Mouse (Mus musculus): ENCODE data around the gene Cdc6.
"Not testable (repeated sequence)": the region's sequence is repeated elsewhere in the genome, so short reads cannot be mapped to it uniquely, and the experiment has no call there.

Cdc6 gene

DNA sequence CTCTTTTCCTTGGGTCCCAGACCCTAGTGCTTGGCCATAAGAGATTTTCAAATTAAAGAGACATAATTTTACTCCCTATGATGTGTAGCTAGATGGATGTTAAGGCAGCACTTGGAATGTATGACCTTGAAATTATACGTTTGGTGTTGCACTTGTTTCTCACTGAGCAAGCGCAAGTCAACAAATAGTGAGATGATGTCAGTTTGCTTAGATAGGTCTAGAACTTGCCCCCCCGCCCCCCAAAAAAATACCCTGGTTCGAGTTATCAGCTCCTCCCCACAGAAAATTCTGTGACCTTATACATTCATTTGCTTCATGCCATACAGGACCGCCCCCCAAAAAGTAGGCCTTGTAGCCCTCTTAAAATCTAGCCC lies 551 bp upstream of the Cdc6 start:
- in situ Hi-C loops (cut with MboI, MseI), result no loop called here

GRCm38 (mm10) chr11:98909654-98910053 lies 2.1 kb downstream of the Cdc6 start:
- in situ Hi-C loops (cut with MboI, MseI), result no loop called here

DNA sequence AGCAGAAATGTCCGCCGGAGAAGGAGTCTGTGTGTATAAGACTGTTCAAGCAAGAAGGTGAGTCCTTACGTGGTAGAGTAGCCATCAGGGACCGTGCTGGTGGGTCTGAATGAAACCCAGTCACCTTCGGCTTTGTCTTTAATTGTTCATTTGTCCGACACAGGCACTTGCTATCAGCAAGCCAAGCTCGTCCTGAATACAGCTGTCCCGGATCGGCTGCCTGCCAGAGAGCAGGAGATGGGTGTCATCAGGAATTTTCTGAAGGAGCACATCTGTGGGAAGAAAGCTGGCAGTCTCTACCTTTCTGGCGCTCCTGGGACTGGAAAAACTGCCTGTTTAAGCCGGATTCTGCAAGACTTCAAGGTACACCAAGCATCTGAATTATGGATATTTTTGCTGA lies 2.8 kb downstream of the Cdc6 start:
- in situ Hi-C loops (cut with MboI, MseI), result no loop called here

DNA sequence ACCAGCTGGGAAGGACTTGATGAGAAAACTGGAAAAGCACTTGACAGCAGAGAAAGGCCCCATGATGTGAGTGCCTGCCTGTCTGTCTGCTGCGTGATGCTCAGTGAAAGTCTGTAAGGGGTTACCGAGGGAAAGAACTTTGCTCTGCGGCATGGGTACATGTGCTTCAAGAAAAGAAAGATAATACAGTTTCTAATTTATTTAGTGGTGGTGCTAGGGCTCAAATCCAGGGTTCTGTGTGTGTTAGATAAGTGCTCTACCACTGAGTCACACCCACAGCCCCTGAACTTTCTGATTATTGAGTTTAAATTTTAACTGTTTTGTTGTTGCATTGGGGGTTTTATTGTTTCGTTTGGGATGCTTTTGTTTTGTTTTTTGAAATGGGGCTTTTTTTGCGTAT lies 3.9 kb downstream of the Cdc6 start:
- in situ Hi-C loops (cut with MboI, MseI), result no loop called here

- in situ Hi-C loops (cut with MboI, MseI), result no loop called here
Observed at GRCm38 (mm10) chr11:98914196-98914595, 6.6 kb downstream of the Cdc6 start.

DNA sequence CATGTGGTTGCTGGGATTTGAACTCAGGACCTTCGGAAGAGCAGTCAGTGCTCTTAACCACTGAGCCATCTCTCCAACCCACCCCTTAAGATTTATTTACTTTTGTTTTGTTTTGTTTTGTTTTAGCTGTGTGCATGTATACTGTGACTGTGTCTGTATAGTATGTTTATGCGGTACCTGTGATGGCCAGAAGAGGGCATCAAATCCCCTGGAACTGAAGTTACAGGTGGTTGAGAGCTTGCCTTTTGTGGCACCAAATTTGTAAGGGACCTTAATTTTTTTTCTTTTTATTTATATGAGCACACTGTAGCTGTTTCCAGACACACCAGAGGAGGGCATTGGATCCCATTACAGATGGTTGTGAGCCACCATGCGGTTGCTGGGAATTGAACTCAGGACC lies 8.8 kb downstream of the Cdc6 start:
- in situ Hi-C loops (cut with MboI, MseI), result not testable (repeated sequence)

DNA sequence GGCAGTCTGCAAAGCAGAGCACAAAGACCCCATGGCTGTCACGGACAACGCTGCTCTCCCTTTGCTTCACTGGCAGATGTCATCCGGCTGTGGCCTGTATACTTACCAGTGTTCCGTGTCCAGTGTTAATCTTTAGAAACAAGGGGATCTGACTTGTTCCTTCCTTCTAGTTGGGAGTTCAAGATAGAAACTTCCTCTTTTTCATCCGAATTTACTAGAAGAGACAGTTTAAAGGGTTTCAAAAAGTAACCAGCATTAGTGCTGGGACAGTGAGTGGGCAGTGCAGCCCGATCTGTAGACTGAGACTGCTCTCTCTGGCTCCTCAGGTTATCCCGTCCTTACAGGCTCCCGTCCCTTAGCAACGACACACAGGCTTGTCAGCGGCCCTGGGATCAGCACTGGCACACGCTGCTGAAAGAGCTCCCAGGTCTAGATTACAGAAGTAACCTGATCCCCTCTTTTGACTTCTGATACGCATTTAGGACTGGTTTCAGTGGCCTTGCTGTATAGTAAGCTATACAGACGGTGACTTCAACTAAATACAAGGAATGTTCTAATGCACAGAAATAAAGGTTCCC lies 9.9 kb downstream of the Cdc6 start:
- in situ Hi-C loops (cut with MboI, MseI), result no loop called here

DNA sequence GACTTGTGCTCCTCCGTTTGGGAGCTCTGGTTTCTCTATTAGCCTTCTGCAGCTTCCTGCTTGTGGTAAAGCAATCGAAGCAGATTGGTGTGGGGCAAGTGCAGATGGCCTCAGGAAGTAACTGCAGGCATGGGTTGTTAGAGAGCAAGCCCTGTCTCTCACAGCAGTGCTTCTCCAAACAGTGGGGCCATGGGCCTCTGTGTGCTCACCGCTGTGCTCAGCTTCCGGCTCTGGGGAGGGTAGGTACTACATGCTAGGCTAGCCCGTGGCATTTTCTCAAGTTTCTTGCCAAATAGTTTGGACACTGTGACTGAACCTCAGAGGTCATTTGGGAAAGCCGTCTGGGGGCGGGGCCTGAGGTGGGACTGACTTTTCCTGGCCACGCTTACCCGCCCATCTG lies 10.6 kb downstream of the Cdc6 start:
- in situ Hi-C loops (cut with MboI, MseI), result no loop called here

DNA sequence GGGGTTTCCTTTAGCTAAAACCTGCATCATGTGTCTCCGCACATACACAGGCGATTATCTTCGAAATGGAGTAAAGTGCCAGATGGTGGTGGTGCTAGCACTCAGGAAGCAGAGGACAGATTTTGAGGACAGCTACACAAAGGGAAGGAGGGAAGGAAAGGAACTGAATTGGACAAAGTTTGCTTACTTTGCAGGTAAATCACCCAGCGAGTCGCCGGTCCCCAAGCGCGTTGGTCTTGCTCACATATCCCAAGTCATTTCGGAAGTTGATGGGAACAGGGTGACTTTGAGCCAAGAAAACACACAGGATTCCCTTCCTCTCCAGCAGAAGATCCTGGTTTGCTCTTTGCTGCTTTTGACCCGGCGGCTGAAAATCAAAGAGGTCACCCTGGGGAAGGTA lies 11.4 kb downstream of the Cdc6 start:
- in situ Hi-C loops (cut with MboI, MseI), result no loop called here

GRCm38 (mm10) chr11:98921813-98922212 lies 14.2 kb downstream of the Cdc6 start:
- in situ Hi-C loops (cut with MboI, MseI), result not testable (repeated sequence)

DNA sequence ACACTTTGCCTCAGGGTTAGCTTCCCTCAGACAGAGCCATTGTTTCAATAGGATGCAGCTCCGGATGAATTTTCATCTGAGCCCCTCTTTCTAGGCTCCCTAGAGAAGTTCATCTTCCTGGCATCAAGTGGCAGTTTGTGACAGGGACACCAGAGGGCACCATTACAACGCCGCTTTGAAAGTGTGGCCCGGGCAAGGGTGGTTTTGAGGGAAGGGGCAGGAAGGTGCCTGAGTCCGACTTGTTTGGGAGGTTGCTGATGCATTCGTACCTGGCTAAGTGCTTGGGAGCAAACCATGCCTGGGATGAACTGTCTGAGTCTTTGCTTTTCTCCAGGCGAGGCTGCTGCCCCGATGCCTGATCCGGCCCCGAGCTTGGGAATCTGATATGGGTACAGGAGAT lies 14.7 kb downstream of the Cdc6 start:
- in situ Hi-C loops (cut with MboI, MseI), result not testable (repeated sequence)

GRCm38 (mm10) chr11:98922851-98923711 lies 15.5 kb downstream of the Cdc6 start:
- in situ Hi-C loops (cut with MboI, MseI), result not testable (repeated sequence)

DNA sequence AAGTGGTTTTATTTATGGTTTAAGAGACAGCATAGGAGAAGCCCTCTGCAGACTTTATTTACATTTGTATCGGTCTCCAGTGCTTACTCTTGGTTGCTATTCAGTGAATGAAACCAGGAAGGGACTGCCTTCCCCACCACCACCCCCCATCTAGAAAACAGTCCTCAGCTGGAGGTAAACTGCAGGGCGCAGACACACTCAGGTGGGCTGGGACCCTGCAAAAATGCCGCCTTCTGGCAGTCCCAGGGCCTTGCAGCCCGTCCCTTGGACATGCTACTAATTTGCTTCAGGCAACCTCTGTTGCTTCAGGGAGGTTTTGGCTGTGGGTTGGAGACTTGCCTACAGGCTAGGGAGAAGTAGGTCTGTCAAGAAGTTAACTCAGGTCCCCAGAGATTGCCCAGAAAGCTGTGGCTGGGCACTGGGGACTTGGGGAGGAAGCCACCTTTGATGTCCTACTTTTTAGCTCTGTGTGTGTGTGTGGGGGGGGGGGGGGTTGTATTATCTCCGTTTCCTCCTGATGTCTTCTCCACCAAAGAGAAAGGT lies 17.1 kb downstream of the Cdc6 start:
- in situ Hi-C loops (cut with MboI, MseI), result no loop called here

DNA sequence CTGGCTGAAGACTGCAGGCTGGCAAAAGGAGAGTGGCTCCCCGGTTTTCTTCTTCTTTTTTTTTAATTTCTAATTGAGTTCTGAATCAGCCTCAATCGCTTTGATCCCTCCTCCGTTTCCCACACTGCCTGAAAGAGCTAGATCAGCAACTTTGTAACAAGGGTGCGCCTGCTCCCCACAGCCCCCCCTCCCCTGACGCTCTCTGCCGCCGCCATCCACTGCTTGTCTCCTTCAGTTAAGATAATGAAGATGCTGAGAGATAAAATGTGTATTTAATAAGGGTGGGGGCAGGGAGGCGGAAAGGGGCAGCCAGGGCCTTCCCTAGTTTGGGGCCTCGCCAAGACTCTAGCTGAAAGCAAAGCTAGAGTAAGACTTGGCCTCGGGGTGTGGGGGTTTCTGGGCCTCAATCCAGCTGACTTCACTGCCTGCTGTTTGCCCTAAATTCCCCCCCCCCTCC lies 17.7 kb downstream of the Cdc6 start:
- in situ Hi-C loops (cut with MboI, MseI), result no loop called here

GRCm38 (mm10) chr11:98925868-98926311 lies 18.3 kb downstream of the Cdc6 start:
- in situ Hi-C loops (cut with MboI, MseI), result no loop called here

- in situ Hi-C loops (cut with MboI, MseI), result no loop called here
Observed at GRCm38 (mm10) chr11:98926553-98926952, 19.0 kb downstream of the Cdc6 start.

DNA sequence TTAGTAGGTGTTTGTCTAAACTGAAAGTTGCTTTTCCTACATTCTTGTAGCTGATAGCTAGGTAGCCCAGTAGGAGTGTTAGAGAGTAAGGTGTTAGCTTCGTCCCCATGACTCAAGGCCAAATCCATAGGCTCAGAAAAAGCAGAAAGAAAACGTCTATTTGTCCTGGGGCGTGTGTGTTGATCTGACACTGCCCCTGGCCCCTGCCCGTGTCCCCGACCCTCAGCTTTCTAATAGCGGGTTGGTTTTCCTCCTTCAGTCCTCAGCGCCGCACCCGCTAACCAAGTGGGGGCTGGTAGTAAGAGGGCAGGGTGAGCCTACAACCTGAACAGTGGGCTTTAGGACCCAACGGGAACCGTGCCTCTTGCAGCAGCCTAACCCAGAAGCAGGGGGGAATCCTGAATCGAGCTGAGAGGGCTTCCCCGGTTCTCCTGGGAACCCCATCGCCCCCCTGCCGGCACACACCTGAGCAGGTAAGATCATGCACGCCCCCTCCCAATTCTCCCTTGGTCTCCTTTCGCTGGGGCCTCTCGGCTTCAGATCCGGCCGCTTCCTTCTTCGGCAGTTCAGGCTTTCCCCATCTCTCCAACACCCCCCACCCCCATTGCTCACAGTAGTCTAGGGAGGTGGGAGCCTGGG lies 20.0 kb downstream of the Cdc6 start, which contains the start of gene Rara:
TSS of gene Rara (plus strand) at position 381 of the 639 bp plus-strand sequence.
- in situ Hi-C loops (cut with MboI, MseI), result no loop called here

- in situ Hi-C loops (cut with MboI, MseI), result no loop called here
Observed at GRCm38 (mm10) chr11:98928186-98928893, 20.7 kb downstream of the Cdc6 start.

DNA sequence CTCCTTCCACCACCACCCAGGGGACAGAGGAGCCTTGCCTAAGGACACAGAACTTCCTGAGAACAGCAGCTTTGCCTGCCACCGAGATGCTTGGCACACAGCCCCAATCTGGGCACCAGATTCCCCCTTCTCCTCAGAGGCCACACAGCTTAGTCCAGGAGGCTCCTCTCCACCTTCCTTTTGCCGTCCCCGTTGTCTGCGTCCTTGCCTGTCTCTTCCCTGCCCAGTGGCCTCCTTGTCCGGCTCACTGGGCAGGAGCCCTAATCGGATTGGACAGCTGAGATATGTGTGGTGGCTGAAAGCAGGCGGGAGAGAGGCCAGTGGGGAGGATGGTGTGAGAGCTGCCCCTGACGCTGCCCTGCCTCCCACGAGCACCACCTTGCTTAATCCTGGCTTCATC lies 21.9 kb downstream of the Cdc6 start:
- in situ Hi-C loops (cut with MboI, MseI), result no loop called here

DNA sequence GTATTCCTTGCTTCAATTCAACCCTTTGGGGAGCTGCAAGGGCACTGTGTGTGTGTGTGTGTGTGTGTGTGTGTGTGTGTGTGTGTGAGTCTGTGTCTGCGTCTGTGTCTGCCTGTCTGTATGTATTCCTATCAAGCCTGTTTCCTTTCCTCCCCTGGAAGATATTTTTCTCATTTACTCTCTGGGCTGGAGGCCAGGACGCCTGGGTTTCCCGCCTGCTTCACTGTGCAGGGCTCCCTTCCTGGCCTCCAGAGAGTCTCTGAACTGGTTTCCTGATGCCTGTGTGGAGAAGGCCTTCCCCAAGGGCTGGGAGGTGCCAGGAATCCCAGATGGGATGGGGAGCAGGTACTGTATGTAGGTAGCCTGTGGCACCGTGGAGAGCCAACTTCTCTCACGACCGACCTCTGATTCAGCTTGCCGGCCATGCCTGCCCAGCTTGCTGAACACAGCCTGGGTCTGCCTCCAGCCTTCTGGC lies 22.6 kb downstream of the Cdc6 start:
- in situ Hi-C loops (cut with MboI, MseI), result loop anchor here (10.0 kb wide), 1 partner anchor 195 kb away; no protein-coding TSS in a partner anchor

DNA sequence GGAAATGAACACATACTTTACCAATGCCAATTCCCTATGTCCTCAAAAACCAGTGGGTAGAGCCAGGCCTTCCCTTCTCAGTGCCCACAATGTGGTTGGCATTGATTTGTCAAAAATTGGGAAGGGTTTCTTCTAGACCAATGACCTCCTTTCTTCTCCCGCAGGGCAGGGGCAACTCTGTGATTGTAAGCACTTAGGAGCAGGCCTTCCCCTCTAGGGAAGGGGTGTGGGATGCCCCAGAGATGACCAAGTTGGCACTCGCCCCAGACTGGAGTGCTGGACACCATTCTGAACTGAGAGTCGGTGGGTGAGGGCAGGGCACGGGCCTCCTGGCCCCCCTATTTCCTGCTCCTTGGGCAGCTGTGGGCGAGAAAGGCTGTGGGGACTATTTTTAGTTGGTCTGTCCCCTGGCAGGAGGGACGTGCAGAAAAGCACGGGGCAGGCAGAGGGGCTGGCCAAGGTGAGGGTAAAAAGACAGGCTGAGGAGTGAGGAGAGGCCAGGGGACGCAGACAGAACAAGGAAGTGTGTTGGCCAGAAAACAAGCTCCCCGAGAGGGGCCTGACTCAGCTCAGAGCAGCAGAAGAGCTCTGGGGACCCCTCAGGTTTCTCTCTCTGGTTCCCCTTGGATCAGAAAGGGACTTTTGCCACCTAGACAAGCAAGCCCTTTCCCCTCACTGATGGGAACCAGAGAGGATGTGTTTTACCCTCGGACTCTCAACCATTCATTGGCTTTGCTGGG lies 23.3 kb downstream of the Cdc6 start:
- in situ Hi-C loops (cut with MboI, MseI), result loop anchor here (10.0 kb wide), 1 partner anchor 194 kb away; no protein-coding TSS in a partner anchor
